Mouse (Mus musculus): Measurements from ENCODE around the gene Fcrl1.

Gene Fcrl1

GRCm38 (mm10) chr3:87411150-87411549, 35.0 kb downstream of the Fcrl1 start:
- DNase-seq = peak; percentile 8

- no peak for DNase-seq
Measured at GRCm38 (mm10) chr3:87420645-87421044, 44.5 kb downstream of the Fcrl1 start.

GRCm38 (mm10) chr3:87422386-87422910, 46.3 kb downstream of the Fcrl1 start:
- DNase-seq = no peak

- DNase-seq = no peak
Measured at GRCm38 (mm10) chr3:87435479-87435878, 59.3 kb downstream of the Fcrl1 start, which contains the start of gene Fcrl5. TSS of gene Fcrl5 (plus strand) at chr3:87435773.

GRCm38 (mm10) chr3:87440586-87440985, 64.4 kb downstream of the Fcrl1 start:
- no peak for DNase-seq

- DNase-seq = no peak
Measured at GRCm38 (mm10) chr3:87443968-87444367, 67.8 kb downstream of the Fcrl1 start.

Measured in right cerebral cortex, postnatal 14 days (tissue).